Mouse (Mus musculus) gastrocnemius, adult 8-10 months (tissue): Measurements from ENCODE around the gene Jchain. TPM values are rescaled to one million over a fixed set of nuclear protein-coding genes. Genes with fewer than 3 reads are reported as not detected.
"Not testable (repeated sequence)": the region's sequence is repeated elsewhere in the genome, so short reads cannot be mapped to it uniquely, and the experiment has no call there.

ENCODE experiments used
- DNase-seq, 2 experiments: peaks; one replicate each; pipeline ENCODE4 v3.0.0; 2022; ENCODE audit warnings: low spot score in 2 of 2
- total RNA-seq, 4 experiments: library from RNA; stranded (reverse); gene quantifications; 2 replicates each; pipeline ENCODE4 v1.2.4; 2022

The Jchain gene
- total RNA-seq: under 1 TPM; 0.13 to 0.48 (median 0.39) TPM

GRCm38 (mm10) chr5:88527657-88528056 lies at the start of gene Jchain:
Gene Jchain, minus strand, starts transcription at chr5:88527891.
- DNase-seq: no peak

DNA sequence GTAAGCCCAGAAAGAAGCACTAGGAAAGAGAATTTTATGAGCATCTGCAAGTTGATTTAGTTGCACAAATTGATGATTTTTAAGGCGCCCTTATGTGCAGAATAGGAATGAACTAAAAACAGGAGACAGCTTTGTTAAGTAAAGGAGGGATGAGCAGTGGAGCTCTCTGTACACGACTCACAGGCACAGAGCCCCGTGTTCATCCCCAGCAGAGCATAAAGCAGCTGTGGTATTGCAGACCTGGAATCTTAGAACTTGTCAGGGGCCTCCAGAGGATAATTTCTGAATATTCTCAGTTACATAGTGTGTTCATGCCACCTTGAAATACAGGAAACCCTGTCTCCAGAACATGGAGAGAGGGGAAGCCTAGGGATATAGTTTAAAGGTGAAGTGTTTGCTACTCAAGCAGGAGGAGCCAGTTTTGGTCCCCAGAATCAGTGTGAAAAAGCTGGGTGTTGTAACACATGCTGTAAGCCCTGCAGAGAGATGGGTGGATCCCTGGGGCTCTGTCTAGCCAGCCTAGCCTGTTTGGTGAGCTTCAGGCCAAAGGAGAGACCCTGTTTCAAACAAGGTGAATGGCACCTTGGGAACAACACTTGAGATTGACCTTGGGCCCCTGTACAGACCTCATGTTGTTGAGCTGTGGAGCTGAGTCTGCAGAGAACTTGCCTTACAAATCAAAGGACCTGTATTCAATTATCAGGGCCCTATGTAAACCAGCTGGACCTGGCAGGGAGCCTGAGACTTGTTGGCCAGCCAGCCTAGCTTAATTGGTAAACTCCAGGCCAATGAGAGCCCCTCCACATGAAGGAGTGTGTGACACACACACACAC lies 48.0 kb upstream of the Jchain start:
- no peak for DNase-seq

- DNase-seq: no peak
Observed at GRCm38 (mm10) chr5:88574829-88575228, 47.1 kb upstream of the Jchain start.

GRCm38 (mm10) chr5:88569541-88569940 lies 41.9 kb upstream of the Jchain start:
- DNase-seq: no peak

- DNase-seq: no peak
Observed at GRCm38 (mm10) chr5:88566034-88566841, 38.5 kb upstream of the Jchain start.

DNA sequence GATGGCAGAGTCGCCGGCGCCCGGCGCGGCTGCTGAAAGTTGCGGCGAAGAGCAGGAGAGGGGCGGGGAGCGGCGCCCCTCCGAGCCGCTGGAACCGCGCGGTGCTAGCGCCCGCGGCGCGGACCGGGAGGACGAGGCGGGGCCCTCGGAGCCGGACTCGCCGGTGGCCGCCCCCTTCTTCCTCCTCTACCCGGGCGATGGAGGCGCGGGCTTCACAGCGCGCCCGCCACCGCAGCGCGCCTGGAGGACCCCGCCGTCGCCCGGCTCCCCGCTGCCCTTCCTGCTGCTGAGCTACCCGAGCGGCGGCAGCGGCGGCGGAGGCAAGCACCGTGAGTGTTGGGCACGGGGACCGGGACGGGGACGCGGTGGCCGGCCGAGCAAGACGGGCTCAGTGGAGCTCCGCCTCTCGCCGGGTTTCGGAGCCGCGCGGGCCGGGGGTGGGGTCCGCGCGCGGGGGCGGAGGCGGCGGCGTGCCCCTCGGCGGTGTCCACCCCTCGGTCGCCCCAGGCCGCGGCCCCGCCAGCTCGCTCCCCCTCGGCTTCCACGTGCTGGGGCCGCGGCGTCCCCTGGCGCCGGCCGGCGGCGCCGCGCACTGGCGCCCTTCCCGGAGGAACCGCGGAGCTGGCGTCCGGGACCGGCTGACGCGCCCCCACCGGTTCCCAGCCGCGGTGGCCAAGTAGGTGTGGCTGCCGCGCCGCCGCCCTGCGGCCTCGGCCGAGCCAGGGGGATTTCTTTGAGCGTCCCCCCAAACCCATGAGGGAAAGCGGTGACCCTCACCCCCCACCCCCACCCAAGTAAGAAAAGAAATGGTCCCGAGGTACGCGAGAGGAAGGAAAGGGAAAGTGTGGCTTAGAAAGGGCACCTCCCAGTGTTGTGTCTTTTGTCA lies 37.7 kb upstream of the Jchain start:
- peak; percentile 54 to 73 for DNase-seq

DNA sequence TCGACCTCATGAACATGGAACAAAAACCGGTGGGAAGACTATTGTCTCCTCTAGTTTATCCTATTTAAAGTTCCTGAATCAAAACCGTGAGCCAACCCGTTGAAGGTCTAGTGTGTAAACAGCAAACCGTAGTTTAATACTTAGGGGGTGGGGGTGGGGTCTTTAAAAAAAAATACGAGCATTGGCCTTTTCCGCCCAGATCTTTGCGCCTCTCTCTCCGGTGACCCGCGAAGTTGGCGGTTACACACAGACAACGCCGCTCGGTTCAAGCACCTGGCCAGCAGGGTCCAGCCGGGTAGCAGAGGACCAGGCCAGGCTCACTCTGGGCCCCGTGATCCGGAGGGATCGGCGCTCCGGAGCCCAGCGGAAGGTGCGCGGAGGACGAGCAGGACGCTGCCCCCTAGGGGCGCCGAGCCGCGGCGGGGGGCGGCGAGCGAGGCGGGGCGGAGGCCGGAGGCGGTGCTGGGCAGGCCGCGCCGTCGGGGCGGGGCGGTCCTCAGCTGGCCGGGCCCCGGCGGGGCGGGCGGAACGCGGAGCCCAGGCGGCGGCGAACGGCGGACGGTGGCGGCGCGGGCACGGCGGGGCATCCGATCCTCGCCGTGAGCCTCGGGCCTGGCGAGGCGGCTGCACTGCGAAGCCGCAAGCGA lies 36.9 kb upstream of the Jchain start, which contains the start of gene Rufy3:
TSS of gene Rufy3 (plus strand) at position 540 of the 647 bp plus-strand sequence.
- peak; percentile 80 to 84 for DNase-seq

DNA sequence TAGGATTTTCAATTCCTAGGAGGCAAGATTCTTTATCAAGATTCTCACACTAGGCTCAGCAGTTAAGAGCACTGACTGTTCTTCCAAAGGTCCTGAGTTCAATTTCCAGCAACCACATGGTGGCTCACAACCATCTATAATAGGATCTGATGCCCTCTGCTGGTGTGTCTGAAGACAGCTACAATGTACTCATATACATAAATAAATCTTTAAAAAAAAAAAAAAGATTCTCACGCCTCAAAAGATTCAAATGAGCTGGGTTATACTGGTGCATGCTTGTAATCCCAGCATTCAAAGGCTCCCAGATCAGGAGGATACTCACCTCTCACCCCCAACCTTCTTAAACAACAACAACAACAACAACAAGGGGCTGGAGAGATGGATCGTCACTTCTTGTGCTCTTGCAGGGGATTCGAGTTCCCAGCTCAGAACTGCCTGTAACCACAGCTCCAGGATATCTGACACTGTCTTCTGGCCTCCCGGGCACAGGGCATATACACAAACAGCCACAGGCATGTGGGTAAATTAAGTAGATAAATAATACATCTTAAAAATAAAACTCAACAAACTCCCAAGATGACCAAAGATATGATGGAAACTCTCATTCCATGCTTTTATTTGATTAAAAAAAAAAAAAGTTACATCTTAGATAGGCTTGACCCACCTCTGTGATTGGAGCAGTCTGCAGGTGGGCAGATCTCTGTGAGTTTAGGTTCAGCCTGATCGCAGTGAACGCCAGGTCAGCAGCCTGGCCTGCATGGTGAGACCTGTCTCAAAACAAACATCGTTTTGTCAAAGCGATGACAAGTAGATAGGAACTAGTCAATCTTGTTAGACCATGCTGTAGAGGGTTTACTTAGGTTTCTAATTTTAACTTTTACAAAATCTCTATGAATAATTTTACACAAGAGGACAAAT lies 35.4 kb upstream of the Jchain start:
- no peak for DNase-seq

DNA sequence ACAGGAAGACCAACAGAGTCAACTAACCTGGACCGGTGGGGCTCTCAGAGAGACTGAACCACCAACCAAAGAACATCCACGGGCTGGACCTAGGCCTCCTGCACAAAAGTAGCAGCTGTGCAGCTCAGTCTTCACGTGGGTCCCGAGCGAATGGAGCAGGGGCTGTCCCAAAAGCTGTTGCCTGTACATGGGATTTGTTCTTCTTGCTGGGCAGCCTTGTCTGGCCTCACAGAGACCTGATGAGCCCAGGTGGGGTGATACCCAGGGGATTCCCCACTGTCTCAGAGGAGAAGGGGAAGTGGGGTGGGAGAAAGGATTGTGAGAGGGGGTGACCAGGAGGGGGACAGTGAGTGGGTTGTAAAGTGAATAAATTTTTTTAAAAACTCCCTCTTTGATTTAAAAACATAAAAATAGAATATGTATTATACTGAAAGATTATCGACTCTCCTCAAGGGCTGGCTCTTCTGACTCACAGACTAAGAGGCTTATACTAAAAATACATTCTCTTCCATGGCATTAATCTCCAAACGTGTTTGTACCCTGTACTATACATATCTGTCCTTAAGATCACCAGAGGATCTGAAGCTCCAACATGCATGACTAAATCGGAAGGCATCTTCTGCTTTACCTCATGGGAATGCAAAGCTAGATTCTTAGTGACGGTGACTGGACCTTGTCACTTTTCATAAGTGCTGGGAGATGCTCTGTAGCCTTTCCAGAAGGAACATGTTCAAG lies 33.6 kb upstream of the Jchain start:
- DNase-seq: no peak

GRCm38 (mm10) chr5:88558991-88559390 lies 31.3 kb upstream of the Jchain start:
- DNase-seq: no peak

- DNase-seq: peak; percentile 89 to 90
Observed at GRCm38 (mm10) chr5:88554086-88554886, 26.6 kb upstream of the Jchain start, which contains the start of gene Utp3. Gene Utp3, plus strand, starts transcription at chr5:88554462.

DNA sequence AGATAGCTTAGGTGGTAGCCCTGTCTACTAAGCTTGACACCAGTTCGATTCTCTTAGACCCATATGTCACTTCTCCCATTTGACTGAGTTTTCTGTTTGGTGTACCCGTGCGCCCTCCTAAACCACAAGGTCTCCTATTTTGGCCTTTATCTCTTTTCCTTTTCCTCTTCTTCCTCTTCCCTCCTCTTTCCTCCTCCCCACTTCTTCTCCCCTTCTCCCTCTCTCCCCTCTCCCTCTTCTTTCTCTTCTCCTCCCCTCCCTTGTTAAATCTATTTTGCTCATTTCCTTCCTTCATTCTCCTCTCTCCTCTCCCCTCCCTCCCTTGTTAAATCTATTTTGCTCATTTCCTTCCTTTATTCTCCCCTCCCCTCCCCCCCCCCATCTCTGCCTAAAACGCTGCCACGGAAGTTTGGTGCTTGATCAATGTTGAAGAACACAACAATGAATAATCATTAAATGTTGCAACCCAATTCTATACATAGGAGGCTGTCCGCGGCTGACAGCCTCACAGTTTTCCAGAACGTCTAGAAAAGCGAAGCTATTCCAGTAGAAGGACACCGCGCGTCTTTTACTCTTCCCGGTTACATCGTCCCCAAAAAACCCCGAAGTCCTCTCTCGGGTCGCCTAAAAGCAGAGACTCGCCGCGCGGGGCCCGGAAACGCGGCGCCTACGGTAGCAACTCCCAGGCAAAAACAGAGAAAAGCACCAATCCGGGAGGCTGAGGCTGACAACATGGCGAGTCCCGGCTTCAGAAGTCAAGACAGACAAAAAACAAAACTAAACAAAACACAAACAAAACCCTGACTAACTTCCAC lies 25.8 kb upstream of the Jchain start:
- no peak for DNase-seq

DNA sequence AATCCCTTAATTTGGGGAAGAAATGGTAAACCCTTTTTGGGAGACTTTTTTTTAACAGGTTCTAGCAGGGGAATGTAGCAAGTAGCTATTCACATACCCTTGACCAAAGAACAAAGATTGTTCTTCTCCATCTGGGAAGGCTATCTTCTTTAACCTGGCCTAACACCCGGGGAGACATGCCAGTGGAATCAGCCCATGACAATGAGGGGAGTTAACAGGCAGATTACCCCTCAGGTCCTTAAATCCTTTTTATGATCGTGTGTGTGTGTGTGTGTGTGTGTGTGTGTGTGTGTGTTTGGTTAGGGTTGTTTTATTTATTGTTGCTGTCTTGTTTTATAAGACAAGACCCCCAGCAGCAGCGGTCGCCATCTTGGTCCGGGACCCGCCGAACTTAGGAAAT lies 17.8 kb upstream of the Jchain start:
- DNase-seq: no peak

DNA sequence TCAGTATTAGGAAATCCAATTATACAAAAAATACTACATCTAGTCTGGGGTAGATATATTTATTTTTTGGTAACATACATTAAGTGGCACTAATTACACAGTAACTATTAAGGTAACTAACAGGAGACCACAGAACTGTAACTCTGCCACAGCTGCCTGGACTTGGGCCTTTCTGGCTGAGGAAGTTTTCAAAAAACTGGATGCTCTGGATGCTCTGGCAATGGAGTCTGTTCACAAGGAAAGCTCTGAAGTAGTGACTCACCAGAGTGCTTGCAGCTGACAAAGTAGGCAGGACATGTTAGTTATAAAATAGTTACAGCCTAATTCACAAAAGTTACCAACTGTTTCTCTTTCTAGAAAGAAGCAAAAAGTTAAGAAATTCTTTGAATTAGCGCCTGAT lies 16.7 kb upstream of the Jchain start:
- DNase-seq: not testable (repeated sequence)

DNA sequence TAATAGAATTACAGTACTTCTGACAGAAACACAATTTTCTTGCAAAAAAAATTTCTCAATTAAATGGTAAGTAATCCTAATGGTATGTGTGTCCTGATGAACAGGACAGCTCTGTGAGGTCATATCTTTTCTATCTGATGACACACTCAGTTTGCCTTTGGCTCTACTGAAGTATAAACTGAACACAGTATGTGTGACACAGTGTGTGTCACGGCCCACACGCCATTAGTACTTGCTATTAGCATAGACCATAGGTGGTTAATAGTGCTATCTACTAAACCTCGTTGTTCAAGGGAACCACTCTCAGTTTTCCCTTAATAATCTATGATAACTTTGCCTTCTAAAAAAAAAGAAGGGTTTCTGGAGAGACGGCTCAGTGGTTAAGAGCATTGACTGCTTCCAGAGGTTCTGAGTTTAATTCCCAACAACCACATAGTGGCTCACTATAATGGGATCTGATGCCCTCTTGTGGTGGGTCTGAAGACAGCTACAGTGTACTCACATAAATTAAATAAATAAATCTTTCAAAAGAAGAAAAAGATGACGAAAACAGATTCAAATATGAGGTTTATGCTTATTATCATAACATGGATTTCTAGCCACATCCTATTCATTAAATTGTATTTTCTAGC lies 15.1 kb upstream of the Jchain start:
- no peak for DNase-seq

- DNase-seq: no peak
Observed at GRCm38 (mm10) chr5:88540845-88541244, 13.2 kb upstream of the Jchain start.

DNA sequence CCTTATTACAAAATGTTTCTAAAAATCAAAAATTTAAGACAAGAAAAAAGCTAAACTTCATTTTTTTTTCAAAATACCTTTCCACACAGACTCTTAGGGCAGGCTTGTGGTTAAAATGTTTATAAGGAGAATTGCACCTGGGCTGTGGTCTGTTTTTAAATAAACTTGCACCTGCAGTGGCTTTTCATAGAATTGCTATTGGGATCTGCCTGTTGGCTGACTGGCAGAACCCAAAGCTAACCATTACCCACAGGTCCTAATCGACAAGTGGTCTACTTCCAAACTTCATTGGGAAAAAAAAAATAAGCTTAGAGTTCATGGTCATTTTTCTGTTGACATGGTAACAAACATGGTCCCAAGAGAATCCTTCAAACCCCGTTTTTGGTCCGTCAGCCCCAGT lies 7.0 kb upstream of the Jchain start:
- DNase-seq: no peak
